Mouse (Mus musculus) small intestine, adult 2 months (tissue): ENCODE measurements around the gene Ssbp3.

Source experiments
- CTCF ChIP-seq: fragments of 200-500 bp; IDR thresholded peaks from 2 replicates; pipeline ENCODE4 v1.5.1; 2012; ENCODE audit warnings: low read depth, mild to moderate bottlenecking, control low read depth, inconsistent platforms, low read length, moderate library complexity, mixed read lengths; ENCODE audit not compliant: insufficient replicate concordance, insufficient read length; ENCODE audit errors: extremely low read depth
- POLR2A ChIP-seq: fragments of 200-500 bp; IDR thresholded peaks from 2 replicates; pipeline ENCODE4 v1.6.1; 2012; ENCODE audit warnings: low read depth, mild to moderate bottlenecking, control low read depth, inconsistent platforms, low read length, moderate library complexity

DNA sequence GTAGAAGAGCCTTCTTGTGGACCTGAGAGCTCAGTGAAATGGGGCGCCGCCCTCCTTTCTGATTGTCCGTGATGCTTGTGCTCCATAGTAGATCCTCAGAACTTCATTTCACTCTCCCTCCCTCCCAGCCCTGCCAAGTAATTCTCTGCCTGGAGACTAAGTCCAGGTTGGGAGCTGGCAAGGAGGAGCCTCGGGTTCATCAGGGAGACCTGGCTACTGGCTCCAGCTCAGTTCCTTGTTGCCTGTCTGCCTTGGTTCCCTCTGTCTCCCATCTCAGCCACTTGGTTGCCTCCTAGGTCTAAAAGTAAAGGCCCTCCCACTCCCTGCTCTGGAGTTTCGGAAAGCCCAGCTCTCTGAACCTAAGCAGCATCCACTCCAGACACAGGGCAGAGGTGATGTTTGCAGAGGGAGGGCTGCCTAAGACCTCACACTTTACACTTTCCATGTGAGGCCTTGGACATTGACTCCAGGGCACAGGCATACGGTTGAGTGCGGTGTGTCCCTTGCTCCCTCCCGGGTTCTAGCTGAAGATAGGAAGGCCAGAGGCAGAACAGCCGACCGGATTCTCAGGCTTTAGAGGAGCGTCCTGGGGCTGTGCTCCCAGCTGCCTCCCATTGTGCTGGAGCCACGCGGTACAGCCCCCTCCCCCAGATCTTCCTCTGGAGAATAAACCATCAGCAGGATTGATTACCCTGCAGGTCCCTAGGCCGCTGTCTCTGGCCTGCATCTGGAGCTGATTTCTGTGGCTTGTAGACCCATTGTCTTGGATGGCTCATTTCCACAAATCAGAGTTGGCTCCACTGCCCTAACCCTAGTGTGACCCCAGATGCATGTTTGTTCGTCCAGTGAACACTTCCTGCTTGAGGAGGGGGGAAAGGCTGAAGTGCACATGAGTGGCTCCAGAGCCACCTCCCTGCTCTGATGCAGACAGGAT lies 75.7 kb downstream of the Ssbp3 start:
- no peak for TF ChIP-seq CTCF
- TF ChIP-seq POLR2A = no peak
